Mouse (Mus musculus) embryo, embryonic 9.5 days (tissue): ENCODE results near the gene Ly86.

Experiments used
- DNase-seq: peaks from one replicate; pipeline ENCODE4 v3.0.0-alpha.2; 2017; ENCODE audit errors: extremely low spot score

The Ly86 gene

GRCm38 (mm10) chr13:37344909-37345772 is at the start of gene Ly86:
Ly86 (plus strand) TSS chr13:37345208.
- no peak for DNase-seq

GRCm38 (mm10) chr13:37297886-37298285 is 47.1 kb upstream of the Ly86 start:
- no peak for DNase-seq

- no peak for DNase-seq
These were observed 46.2 kb upstream of the Ly86 start for GRCm38 (mm10) chr13:37298856-37299255.

- DNase-seq: no peak
These were observed 42.1 kb upstream of the Ly86 start for GRCm38 (mm10) chr13:37302877-37303276.

- DNase-seq: no peak
These were observed 37.0 kb upstream of the Ly86 start for GRCm38 (mm10) chr13:37308006-37308405.

- DNase-seq: no peak
These were observed 35.7 kb upstream of the Ly86 start for GRCm38 (mm10) chr13:37309296-37309695.

- DNase-seq: no peak
These were observed 34.7 kb upstream of the Ly86 start for GRCm38 (mm10) chr13:37310331-37310730.

GRCm38 (mm10) chr13:37311555-37312221 is 33.3 kb upstream of the Ly86 start:
- peak; percentile 58 for DNase-seq

GRCm38 (mm10) chr13:37312222-37312928 is 32.6 kb upstream of the Ly86 start:
- peak; percentile 91 for DNase-seq

- no peak for DNase-seq
These were observed 32.1 kb upstream of the Ly86 start for GRCm38 (mm10) chr13:37312951-37313350.

- DNase-seq: peak; percentile 47
These were observed 19.5 kb upstream of the Ly86 start for GRCm38 (mm10) chr13:37325504-37325903.

- no peak for DNase-seq
These were observed 15.3 kb upstream of the Ly86 start for GRCm38 (mm10) chr13:37329747-37330146.

- DNase-seq: no peak
These were observed 14.0 kb upstream of the Ly86 start for GRCm38 (mm10) chr13:37330971-37331370.

GRCm38 (mm10) chr13:37332779-37333543 is 12.0 kb upstream of the Ly86 start:
- DNase-seq: no peak

- DNase-seq: no peak
These were observed 11.5 kb upstream of the Ly86 start for GRCm38 (mm10) chr13:37333544-37333870.

- DNase-seq: no peak
These were observed 7.7 kb upstream of the Ly86 start for GRCm38 (mm10) chr13:37337269-37337668.

- no peak for DNase-seq
These were observed 7.1 kb upstream of the Ly86 start for GRCm38 (mm10) chr13:37337871-37338270.

- DNase-seq: no peak
These were observed 2.2 kb upstream of the Ly86 start for GRCm38 (mm10) chr13:37342804-37343203.

- DNase-seq: no peak
These were observed 815 bp downstream of the Ly86 start for GRCm38 (mm10) chr13:37345823-37346222.

- DNase-seq: no peak
These were observed 3.0 kb downstream of the Ly86 start for GRCm38 (mm10) chr13:37347871-37348595.

GRCm38 (mm10) chr13:37349051-37349450 is 4.0 kb downstream of the Ly86 start:
- DNase-seq: no peak
